Mouse (Mus musculus) cerebellum, adult 2 months (tissue): ENCODE measurements around the gene Snx12.

ENCODE experiments used
- CTCF ChIP-seq: fragments of 200-500 bp; IDR thresholded peaks from 2 replicates; pipeline ENCODE4 v1.5.1; 2011; ENCODE audit warnings: low read depth, mild to moderate bottlenecking, control low read depth, low read length, moderate library complexity, borderline replicate concordance; ENCODE audit not compliant: insufficient read depth
- POLR2A ChIP-seq: fragments of 200-500 bp; IDR thresholded peaks from 2 replicates; pipeline ENCODE4 v1.6.1; 2011; ENCODE audit warnings: low read length, control low read depth, borderline replicate concordance; ENCODE audit not compliant: insufficient read depth

- TF ChIP-seq CTCF (no peak), POLR2A (no peak)
These were observed 45.8 kb upstream of the Snx12 start, which contains the start of gene Il2rg for GRCm38 (mm10) chrX:101268025-101268754.
